Mouse (Mus musculus) right cerebral cortex, postnatal 10 days (tissue): Measurements from ENCODE around the gene Srsf2.
"Not testable (repeated sequence)": the region's sequence is repeated elsewhere in the genome, so short reads cannot be mapped to it uniquely, and the experiment has no call there.

ENCODE experiments used
- DNase-seq, 2 experiments: peaks; one replicate each; pipeline ENCODE4 v3.0.0; 2021; ENCODE audit warnings: low spot score in 2 of 2

Srsf2 gene

GRCm38 (mm10) chr11:116853512-116853928, 626 bp upstream of the Srsf2 start:
- peak; percentile 98 to 99 for DNase-seq

GRCm38 (mm10) chr11:116852291-116852890, 503 bp downstream of the Srsf2 start, which contains the start of gene Mfsd11:
Gene Mfsd11 (plus strand): TSS chr11:116852440.
- peak; percentile 87 to 88 for DNase-seq

GRCm38 (mm10) chr11:116851576-116852290, 1.2 kb downstream of the Srsf2 start:
- peak in 1 of 2 experiments; percentile 65 for DNase-seq

- DNase-seq: no peak
These were observed 1.9 kb downstream of the Srsf2 start for GRCm38 (mm10) chr11:116850833-116851477.

GRCm38 (mm10) chr11:116850085-116850484, 2.8 kb downstream of the Srsf2 start:
- DNase-seq: no peak

- DNase-seq: no peak
These were observed 3.3 kb downstream of the Srsf2 start for GRCm38 (mm10) chr11:116849587-116849986.

- DNase-seq: not testable (repeated sequence)
These were observed 4.1 kb downstream of the Srsf2 start for GRCm38 (mm10) chr11:116848877-116849178.

- DNase-seq: no peak
These were observed 4.6 kb downstream of the Srsf2 start for GRCm38 (mm10) chr11:116848086-116848876.

- no peak for DNase-seq
These were observed 5.5 kb downstream of the Srsf2 start for GRCm38 (mm10) chr11:116847187-116848085.

GRCm38 (mm10) chr11:116846593-116847181, 6.2 kb downstream of the Srsf2 start:
- no peak for DNase-seq

GRCm38 (mm10) chr11:116843261-116844233, 9.3 kb downstream of the Srsf2 start, which contains the start of the genes Mettl23 and Jmjd6:
Gene Mettl23 (plus strand): TSS chr11:116843278.
Gene Jmjd6 (minus strand): TSS chr11:116843449.
- DNase-seq: peak; percentile 99

GRCm38 (mm10) chr11:116842531-116843260, 10.2 kb downstream of the Srsf2 start:
- DNase-seq: peak; percentile 83 to 85

- DNase-seq: no peak
These were observed 12.1 kb downstream of the Srsf2 start for GRCm38 (mm10) chr11:116840748-116841147.

- no peak for DNase-seq
These were observed 13.3 kb downstream of the Srsf2 start for GRCm38 (mm10) chr11:116839601-116840000.

GRCm38 (mm10) chr11:116838936-116839335, 14.0 kb downstream of the Srsf2 start:
- DNase-seq: no peak

- no peak for DNase-seq
These were observed 15.5 kb downstream of the Srsf2 start for GRCm38 (mm10) chr11:116837441-116837840.

GRCm38 (mm10) chr11:116836283-116836682, 16.6 kb downstream of the Srsf2 start:
- no peak for DNase-seq

- DNase-seq: no peak
These were observed 17.9 kb downstream of the Srsf2 start for GRCm38 (mm10) chr11:116834954-116835353.
